Mouse (Mus musculus): ENCODE measurements at regions not wholly inside any gene's neighbourhood (a gene's known extent, or its start where the extent isn't known, plus 50 kb on each side); places are given as distances from the start of the nearest gene placed in this dataset.

DNA sequence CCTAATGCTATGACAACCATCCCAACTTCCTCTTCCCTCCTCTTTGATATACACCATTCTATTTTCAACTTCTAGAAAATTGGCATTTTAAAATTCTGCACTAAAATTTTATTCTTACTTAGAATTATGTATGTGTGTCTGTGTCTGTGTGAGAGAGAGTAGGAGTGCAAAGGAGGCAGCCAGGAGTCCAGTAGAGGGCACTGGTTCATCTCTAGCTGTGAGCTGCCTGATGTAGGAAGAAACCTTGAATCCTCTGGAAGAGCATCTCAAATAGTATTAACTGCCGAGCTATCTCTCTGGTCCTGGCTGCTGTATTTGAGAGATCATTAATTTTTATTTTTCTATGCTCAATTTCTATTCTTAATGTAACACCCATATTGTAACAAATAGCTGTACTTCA lies 271.6 kb upstream of the Cntn3 start:
- TF ChIP-seq POLR2A (IDR thresholded peaks at IDR 0.05; ENCODE audit: low read depth, low read length), result no peak
- TF ChIP-seq CTCF (IDR thresholded peaks at IDR 0.05; ENCODE audit: borderline replicate concordance, insufficient read depth, low read length), result peak; percentile 23; the same call in 1 of the 2 replicates
